Mouse (Mus musculus) stomach, postnatal 0 days (tissue): ENCODE measurements around the gene Abhd14b. TPM values are rescaled to one million over a fixed set of nuclear protein-coding genes. Genes with fewer than 3 reads are reported as not detected.
"Not testable (repeated sequence)": the region's sequence is repeated elsewhere in the genome, so short reads cannot be mapped to it uniquely, and the experiment has no call there.

Experiments used
- ATAC-seq: fragments of 200-750 bp; cut with Nextera tagmentation; 2 replicates; pipeline ENCODE4 v1.8.0; 2017; ENCODE audit not compliant: low FRiP score, low TSS enrichment
- DNase-seq: peaks from one replicate; pipeline ENCODE4 v3.0.0-alpha.2; 2016; ENCODE audit warnings: low spot score
- H3K27ac ChIP-seq: fragments of 300-500 bp; sonication (generic); replicated peaks from 2 replicates; pipeline ENCODE4 v1.5.1; 2014; ENCODE audit warnings: mild to moderate bottlenecking, control low read depth
- H3K27me3 ChIP-seq: fragments of 300-500 bp; sonication (generic); 2 replicates; pipeline ENCODE4 v1.6.1; 2014; ENCODE audit warnings: low read length; ENCODE audit not compliant: control insufficient read depth, insufficient read depth
- H3K36me3 ChIP-seq: fragments of 300-500 bp; sonication (generic); 2 replicates; pipeline ENCODE4 v1.6.1; 2014; ENCODE audit warnings: low read length, mixed read lengths; ENCODE audit not compliant: control insufficient read depth, insufficient read depth
- H3K4me1 ChIP-seq: fragments of 300-500 bp; sonication (generic); replicated peaks from 2 replicates; pipeline ENCODE4 v1.6.1; 2014; ENCODE audit warnings: antibody characterized with exemption; ENCODE audit not compliant: control insufficient read depth, insufficient read depth
- H3K4me2 ChIP-seq: fragments of 300-500 bp; sonication (generic); replicated peaks from 2 replicates; pipeline ENCODE4 v1.6.1; 2014; ENCODE audit warnings: low read depth, mild to moderate bottlenecking, control low read depth, moderate library complexity
- H3K4me3 ChIP-seq: fragments of 300-500 bp; sonication (generic); 2 replicates; pipeline ENCODE4 v1.5.1; 2014; ENCODE audit warnings: low read depth, low read length, control low read depth
- H3K9ac ChIP-seq: fragments of 300-500 bp; sonication (generic); 2 replicates; pipeline ENCODE4 v1.6.1; 2014; ENCODE audit warnings: mild to moderate bottlenecking, low read length, control low read depth, mixed read lengths
- H3K9me3 ChIP-seq: fragments of 300-500 bp; sonication (generic); 2 replicates; pipeline ENCODE4 v1.6.1; 2016; ENCODE audit warnings: low read length; ENCODE audit not compliant: control insufficient read depth
- CTCF ChIP-seq: IDR thresholded peaks from 2 replicates; pipeline ENCODE4 v1.5.1; 2016; ENCODE audit warnings: antibody characterized with exemption, low read depth, mild to moderate bottlenecking, moderate library complexity
- EP300 ChIP-seq: optimal IDR thresholded peaks from 2 replicates; pipeline ENCODE3; 2016; ENCODE audit warnings: antibody characterized with exemption
- WGBS: fragments of 180-500 bp; shearing (Covaris S2); extraction: QIAGEN DNeasy Blood & Tissue Kit; methylation state at CpG from one replicate; pipeline ENCODE4 v1.1.7; 2014; 5-methylcytosine and 5-hydroxymethylcytosine counted together
- polyA plus RNA-seq: library from polyadenylated mRNA; unstranded; fragments of >200 nt; fragmentation: Nextera tagmentation; extraction: Ambion mirVana; gene quantifications from 2 replicates; pipeline ENCODE4 v1.2.1, GENCODE M21; 2015

Abhd14b gene
- polyA plus RNA-seq, 1 experiment from 2014 or later: 39.0 TPM

DNA sequence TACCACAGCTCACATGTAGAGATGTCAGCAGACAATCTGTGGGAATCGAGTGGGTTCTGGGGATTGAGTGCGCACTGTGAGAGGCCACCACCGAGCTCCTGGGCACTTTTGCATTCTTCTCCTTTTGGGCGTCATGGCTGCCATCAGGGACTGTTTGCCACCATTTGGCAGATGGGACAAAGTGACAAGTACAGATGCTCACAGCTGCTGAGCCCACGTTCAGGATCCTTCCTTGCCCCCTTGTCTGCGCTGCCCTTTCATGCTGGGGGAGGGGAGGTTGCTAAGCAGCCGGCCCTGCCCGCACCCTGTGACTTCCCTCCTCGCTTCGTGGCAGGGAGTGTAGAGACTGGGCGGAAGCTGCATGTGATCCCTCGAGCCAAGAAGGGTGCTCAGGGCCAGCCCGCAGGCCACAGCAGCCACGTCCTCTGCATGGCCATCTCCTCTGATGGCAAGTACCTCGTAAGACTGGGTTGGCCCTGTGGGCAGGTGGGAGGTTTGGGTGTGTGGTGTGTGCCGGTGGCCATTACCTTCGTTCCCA lies 35.4 kb downstream of the Abhd14b start:
- DNase-seq (no peak), ATAC-seq (no peak)
- Histone ChIP-seq H3K4me1 (no peaks in the 10 kb centered on the region; the same call in 1 of the 2 replicates), H3K27me3 (no peaks in the 10 kb centered on the region), H3K9me3 (no peaks in the 10 kb centered on the region), H3K9ac (no peak overlapping the region), H3K27ac (no peak overlapping the region), H3K4me2 (no peak overlapping the region), H3K36me3 (peaks cover 11% of the 10 kb centered on the region; the same call in 1 of the 2 replicates), H3K4me3 (no peak overlapping the region)
- no peak for TF ChIP-seq EP300
- TF ChIP-seq CTCF: no peak
- 87% methylated on average over 17 of the region's 17 CpGs for WGBS

DNA sequence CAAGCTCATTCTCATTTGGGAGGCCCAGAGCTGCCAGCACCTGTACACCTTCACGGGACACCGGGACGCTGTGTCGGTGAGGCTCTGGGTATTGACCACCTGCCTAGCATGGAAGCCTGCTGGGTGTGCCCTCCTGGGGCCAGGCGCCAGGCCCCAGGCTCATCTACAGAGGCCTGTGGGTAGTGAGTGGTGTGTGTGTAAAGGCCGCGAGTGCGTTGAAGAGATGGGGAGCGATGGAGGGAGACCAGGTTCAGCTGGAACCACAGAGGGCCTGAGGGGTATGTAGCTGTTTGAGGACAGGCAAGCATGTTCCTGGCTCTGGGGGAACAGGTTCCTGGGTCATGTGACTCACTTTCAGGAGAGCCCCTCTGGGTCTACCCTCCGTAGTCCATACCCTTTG lies 35.9 kb downstream of the Abhd14b start:
- peaks cover 11% of the 10 kb centered on the region; the same call in 1 of the 2 replicates for H3K36me3 ChIP-seq
- no peak for DNase-seq

DNA sequence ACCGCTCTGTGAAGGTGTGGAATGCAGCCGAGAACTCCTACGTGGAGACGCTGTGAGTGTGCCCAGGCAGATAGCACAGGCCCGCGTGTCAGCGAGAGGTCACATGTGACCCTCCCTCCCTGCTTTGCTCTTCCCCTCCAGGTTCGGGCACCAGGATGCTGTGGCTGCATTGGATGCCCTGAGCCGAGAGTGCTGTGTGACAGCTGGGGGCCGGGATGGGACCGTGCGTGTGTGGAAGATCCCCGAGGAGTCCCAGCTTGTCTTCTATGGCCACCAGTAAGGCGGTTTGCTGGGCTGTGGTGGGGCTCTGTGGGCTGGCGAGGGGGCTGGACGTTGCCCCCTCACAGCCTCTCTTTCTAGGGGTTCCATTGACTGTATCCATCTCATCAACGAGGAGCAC lies 36.3 kb downstream of the Abhd14b start:
- peaks cover 11% of the 10 kb centered on the region; the same call in 1 of the 2 replicates for H3K36me3 ChIP-seq
- 89% methylated on average over 17 of the region's 17 CpGs for WGBS

More for the DNA sequence above, 35.9 kb downstream of the Abhd14b start:
- Histone ChIP-seq H3K27me3 (no peaks in the 10 kb centered on the region), H3K4me3 (no peak overlapping the region), H3K4me1 (no peaks in the 10 kb centered on the region), H3K9ac (no peak overlapping the region), H3K9me3 (no peaks in the 10 kb centered on the region), H3K4me2 (no peak overlapping the region), H3K27ac (no peak overlapping the region)
- TF ChIP-seq CTCF (no peak), EP300 (no peak)
- 0 out of 2 replicates have a peak, but pooled peaks have one; percentile 11 for ATAC-seq
- 98% methylated on average over 10 of the region's 10 CpGs for WGBS

DNA sequence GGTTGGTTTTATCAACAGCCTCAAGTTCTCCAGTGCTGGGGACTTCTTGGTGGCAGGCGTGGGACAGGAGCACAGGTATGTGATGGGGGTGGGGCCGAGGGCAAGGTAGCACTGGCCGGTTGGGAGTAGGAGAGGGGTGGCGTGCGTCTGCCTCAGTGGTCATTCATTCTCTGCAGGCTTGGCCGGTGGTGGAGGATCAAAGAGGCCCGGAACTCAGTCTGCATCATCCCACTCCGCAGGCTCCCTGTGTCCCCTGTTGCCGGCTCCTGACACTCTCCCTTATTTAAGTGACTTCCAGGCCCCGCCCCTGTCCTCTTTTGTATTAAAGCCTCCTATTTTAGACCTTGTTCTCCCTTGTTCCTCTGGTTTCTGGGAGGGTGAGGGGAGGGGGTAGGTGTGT lies 37.8 kb downstream of the Abhd14b start:
- no peak for ATAC-seq
- peaks cover 11% of the 10 kb centered on the region; the same call in 1 of the 2 replicates for H3K36me3 ChIP-seq
- H3K9ac ChIP-seq: no peak overlapping the region
- no peaks in the 10 kb centered on the region for H3K27me3 ChIP-seq
- DNase-seq: no peak
- no peak overlapping the region for H3K4me2 ChIP-seq
- no peak overlapping the region for H3K4me3 ChIP-seq
- no peaks in the 10 kb centered on the region for H3K4me1 ChIP-seq
- WGBS: 83% methylated on average over 10 of the region's 10 CpGs
- H3K27ac ChIP-seq: no peak overlapping the region
- no peak for TF ChIP-seq EP300
- no peak for TF ChIP-seq CTCF
- H3K9me3 ChIP-seq: no peaks in the 10 kb centered on the region

More for the DNA sequence above, 36.3 kb downstream of the Abhd14b start:
- TF ChIP-seq CTCF: no peak
- no peak for TF ChIP-seq EP300
- H3K4me2 ChIP-seq: no peak overlapping the region
- DNase-seq (no peak), ATAC-seq (no peak)
- no peak overlapping the region for H3K9ac ChIP-seq
- no peak overlapping the region for H3K4me3 ChIP-seq
- no peaks in the 10 kb centered on the region for H3K9me3 ChIP-seq
- H3K27ac ChIP-seq: no peak overlapping the region
- no peaks in the 10 kb centered on the region for H3K4me1 ChIP-seq
- no peaks in the 10 kb centered on the region for H3K27me3 ChIP-seq

DNA sequence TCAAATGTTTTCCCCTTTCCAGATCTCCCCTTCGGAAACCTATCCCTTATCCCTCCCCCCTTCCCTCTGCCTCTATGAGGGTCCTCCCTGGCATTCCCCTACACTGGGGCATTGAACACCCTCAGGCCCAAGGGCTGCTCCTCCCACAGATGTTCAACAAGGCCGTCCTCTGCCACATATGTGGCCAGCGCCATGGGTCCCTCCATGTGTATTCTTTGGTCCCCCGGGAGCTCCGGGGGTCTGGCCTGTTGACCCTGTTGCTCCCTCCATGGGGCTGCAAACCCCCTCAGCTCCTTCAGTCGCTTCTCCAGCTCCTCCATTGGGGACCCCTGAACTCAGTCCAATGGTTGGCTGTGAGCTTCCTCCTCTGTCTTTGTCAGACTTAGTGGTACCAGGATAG lies 40.3 kb downstream of the Abhd14b start:
- H3K4me3 ChIP-seq, H3K36me3 ChIP-seq, H3K4me2 ChIP-seq, H3K27ac ChIP-seq, ATAC-seq, H3K9me3 ChIP-seq, H3K9ac ChIP-seq, DNase-seq, H3K27me3 ChIP-seq, H3K4me1 ChIP-seq: not testable (repeated sequence)
- WGBS: 80% methylated on average over 6 of the region's 6 CpGs

DNA sequence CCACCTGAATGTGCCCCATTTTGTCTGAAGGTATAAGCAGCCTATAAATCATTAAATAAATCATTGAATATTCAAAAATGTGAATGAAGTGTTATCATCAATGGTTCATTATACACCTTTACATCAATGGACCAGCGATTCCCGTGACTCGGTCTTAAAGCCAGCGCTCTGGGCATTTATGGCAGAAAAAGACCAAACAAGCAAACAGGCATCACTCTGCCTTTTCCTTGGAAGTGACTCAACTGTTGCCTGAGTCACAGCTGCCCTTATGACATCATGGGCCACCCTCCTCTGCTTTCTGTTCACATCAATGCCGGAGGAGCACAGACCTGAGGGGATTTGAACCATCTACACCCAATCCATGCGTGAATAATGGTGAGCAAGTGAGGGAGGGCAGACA lies 52.4 kb downstream of the Abhd14b start, which contains the start of gene Iqcf1:
Iqcf1 (plus strand) TSS at position 301 of the 400 bp plus-strand sequence.
- no peaks in the 10 kb centered on the region for H3K9me3 ChIP-seq
- no peaks in the 10 kb centered on the region for H3K4me1 ChIP-seq
- no peaks in the 10 kb centered on the region for H3K27me3 ChIP-seq
- DNase-seq (no peak), ATAC-seq (no peak)
- H3K36me3 ChIP-seq: no peaks in the 10 kb centered on the region
- H3K27ac ChIP-seq: no peak within 1 kb of the TSS
- H3K9ac ChIP-seq: no peak within 1 kb of the TSS
- no peak within 1 kb of the TSS for H3K4me2 ChIP-seq
- WGBS: 91% methylated on average over 6 of the region's 6 CpGs
- no peak for TF ChIP-seq CTCF
- TF ChIP-seq EP300: no peak
- H3K4me3 ChIP-seq: no peak within 1 kb of the TSS
